Mouse (Mus musculus) embryo, embryonic 11.5 days (tissue): Measurements from ENCODE around the gene Kars.

Source experiments
- DNase-seq: peaks from one replicate; pipeline ENCODE4 v3.0.0-alpha.2; 2012; ENCODE audit warnings: low read depth, low spot score

Gene Kars

DNA sequence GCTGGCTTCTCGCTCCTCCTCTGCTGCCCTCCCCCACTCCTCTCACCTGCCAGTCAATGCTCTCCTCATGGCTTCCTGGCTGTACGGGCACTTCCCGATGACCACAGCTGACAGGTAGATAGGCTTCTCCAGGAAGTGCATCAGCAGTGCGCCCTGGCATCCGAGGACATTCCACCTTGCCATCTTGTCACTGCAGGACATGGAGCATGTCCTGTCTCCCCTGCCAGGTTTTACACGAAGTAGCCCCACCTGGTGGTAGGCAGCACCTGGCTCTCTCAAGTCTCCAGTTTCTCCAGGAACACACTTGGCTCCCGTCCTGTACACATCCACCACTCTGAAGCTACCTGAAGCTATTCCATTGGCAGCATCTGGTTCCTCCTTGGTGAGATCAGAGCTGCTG lies 29.0 kb downstream of the Kars start:
- no peak for DNase-seq

GRCm38 (mm10) chr8:111978147-111978546 lies 33.0 kb downstream of the Kars start:
- DNase-seq, result no peak

- DNase-seq, result no peak
Observed at GRCm38 (mm10) chr8:111976326-111976725, 34.8 kb downstream of the Kars start.

GRCm38 (mm10) chr8:111975706-111976105 lies 35.4 kb downstream of the Kars start:
- DNase-seq, result no peak

DNA sequence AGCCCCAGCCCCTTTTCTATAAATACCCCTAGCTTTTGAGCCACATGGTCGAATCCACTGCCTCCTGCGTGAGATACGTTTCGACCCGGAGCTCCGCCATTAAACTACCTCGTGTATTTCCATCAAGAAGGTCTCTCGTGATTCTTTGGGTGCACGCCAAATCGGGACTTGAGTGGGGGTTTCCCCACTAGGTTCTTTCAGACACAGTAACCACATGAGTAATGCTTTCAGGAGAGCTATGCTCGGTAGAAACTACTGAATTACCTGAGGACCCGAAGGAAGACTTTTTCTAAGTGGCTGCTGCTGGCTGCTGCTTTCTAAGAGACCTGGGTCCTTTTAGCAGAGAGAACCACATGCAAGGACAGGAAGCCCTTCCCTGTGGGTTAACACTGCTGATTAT lies 37.0 kb downstream of the Kars start:
- no peak for DNase-seq

- DNase-seq, result no peak
Observed at GRCm38 (mm10) chr8:111968991-111969390, 42.1 kb downstream of the Kars start.

- DNase-seq, result no peak
Observed at GRCm38 (mm10) chr8:111968541-111968940, 42.6 kb downstream of the Kars start.

- DNase-seq, result no peak
Observed at GRCm38 (mm10) chr8:111967246-111967870, 43.8 kb downstream of the Kars start.

DNA sequence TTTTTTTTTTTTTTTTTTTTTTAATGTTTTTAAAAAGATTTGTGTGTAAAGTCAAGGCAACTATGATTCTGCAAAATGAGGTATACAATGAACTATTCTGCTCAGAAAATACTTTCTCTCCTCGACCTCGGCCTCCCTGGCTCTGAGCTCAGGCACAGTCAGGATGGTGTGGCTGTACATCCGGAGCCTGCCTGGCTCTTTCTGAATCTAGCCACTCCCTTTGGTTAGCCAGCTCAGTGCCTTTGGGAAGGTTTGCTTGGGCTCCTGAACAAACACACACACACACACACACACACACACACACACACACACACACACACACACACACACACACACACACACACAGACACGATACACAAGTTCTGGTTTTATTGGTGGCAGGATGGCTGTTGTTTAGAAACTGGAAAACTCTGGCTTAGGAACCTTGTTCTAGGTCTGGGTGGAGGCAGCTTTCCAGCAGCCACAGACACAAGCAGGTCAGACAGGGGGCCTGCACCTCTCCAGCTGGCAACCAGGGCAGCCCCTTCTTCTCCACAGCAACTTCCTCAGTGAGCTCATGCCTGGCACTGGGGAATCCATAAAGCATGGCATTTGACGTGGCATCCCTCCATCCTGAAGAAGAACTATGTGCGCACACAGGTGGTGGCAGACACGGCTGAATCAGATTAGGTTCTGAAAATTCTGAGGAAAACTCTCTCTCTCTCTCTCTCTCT lies 46.1 kb downstream of the Kars start:
- no peak for DNase-seq

DNA sequence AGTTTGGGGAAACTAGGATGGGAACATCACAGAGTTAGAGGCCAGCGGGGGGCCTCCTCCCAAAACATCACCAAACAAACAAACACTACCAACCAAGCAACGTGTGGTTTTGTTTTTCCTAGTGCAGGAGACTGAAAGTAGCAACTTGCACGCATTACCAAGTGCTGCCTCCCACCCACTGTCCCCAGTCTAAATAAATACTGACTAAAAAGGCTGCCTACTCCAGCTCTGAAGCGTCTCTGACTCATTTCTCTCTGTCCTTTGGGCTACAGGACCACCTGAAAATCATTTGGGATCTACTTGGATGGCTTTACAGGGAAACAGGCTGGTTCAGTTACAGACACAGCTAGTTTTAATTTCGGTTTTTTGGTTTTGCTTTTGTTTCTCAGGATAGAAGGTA lies 46.8 kb downstream of the Kars start:
- no peak for DNase-seq

GRCm38 (mm10) chr8:111963546-111963945 lies 47.6 kb downstream of the Kars start:
- DNase-seq, result no peak

- no peak for DNase-seq
Observed at GRCm38 (mm10) chr8:111963091-111963490, 48.0 kb downstream of the Kars start.

DNA sequence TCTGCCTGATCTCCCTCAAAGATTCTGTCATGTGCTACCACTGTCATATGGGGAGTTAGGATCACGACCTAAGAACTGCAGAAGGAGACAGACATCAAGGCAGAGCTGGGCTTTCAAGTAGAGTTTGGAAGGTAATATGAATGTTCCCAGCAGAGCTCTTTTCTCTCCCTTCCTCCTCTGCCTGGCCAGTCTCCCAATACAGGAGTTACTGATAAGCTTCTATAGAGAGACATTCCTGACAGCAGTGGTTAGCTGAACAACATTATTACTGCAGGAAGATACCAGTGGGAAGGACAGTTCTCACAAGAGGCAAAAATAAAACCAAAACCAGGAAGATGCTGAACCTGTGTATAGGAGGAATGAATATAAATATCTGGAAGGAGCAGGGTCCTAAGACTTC lies 48.5 kb downstream of the Kars start:
- DNase-seq, result no peak

DNA sequence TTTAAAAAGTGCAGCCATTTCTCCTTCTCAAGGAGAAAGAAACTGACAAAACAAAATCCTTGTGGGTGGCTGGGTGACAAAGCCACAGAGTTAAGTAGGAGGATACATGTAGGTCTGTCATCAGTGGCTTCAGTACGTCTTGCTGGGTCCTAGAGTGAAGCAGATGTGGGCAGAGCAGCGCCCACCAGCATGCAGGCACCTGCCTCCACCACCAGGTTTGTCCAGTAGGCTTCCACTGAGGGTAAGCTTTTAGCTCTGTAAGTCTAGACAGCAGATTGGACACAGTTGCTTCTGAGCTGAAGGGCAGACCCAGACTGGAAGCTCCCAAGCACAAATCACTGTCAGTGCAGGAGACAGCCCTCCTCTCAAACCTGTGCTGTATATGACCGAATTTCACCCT lies 49.8 kb downstream of the Kars start:
- DNase-seq, result no peak

- no peak for DNase-seq
Observed at GRCm38 (mm10) chr8:111960591-111961321, 50.4 kb downstream of the Kars start.

DNA sequence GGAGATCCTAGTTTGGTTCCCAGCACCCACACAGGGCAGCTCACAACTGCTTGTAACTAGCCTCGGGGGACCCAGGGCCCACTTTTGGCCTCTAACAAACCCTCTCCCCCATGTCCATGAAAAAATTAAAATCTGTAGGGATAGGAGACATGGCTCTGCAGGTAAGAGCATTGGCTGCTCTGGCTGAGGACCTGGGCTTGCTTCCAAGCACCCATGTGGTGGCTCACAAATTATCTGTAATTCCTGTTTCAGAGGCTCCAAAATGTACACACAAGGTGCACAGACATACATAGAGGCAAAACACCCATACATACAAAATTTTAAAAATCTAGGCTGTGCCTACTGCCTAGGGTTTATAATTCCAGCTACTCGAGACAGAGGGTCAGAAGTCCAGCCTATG lies 53.9 kb downstream of the Kars start:
- no peak for DNase-seq

GRCm38 (mm10) chr8:111955879-111956278 lies 55.2 kb downstream of the Kars start:
- DNase-seq, result no peak

- DNase-seq, result no peak
Observed at GRCm38 (mm10) chr8:111954844-111955594, 56.1 kb downstream of the Kars start.

GRCm38 (mm10) chr8:111951936-111952335 lies 59.2 kb downstream of the Kars start:
- DNase-seq, result no peak

DNA sequence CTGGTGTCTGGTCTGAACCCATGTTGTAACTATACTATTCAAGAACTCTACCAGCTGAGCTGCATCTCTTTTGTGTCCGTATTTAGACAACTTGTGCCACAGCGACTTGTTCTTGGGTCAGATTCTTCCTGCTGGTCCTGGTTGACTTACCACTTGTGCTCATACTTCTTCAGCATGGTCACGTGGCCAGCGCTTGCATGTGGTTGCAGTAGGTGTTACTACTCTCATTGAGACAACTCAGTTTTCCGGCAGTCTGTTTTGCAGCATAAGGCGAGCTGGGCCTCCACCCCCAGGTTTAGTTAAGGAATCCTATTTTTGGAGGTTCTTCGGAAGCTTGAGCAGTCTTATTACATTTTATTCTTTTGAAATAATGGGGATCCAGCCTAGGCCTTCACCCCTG lies 59.8 kb downstream of the Kars start:
- DNase-seq, result no peak

DNA sequence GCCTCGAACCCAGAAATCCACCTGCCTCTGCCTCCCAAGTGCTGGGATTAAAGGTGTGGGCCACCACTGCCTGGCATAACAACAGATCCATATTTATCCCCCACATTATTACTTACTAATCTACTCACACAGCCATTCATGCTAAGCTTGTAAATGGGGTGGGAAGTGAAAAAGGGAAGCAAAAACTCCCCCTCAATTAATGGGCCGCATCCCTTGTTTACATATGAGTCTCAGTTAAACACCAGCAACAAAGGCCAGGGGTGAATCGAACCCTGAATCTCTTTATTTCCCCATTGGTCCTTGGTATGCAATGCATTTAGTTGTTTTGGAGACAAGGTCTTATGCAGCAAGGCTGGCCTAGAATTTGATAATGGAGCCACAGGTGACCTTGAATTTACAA lies 60.3 kb downstream of the Kars start:
- DNase-seq, result no peak

DNA sequence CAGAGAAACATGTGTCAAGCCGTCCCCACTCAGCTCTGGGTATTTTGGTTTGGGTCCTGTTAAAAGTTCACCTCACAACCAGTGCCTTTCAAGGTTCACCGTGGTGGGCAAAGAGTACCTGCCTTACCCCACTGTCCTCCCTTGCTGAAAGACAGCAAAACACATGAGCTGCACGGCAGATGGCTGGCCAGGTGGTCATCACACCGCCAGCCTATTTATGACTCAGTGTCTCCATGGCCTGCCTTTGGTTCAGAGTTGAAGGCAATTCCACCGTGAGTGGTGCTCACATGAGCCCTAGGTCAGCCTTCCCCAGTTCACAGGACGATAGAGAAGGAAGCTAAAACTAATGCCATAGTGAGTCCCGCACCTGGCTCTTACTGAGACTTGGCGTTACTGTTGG lies 63.2 kb downstream of the Kars start:
- no peak for DNase-seq
